Mouse (Mus musculus) right cerebral cortex, adult 2 months (tissue): ENCODE data around the gene Tecr.

Source experiments
- DNase-seq, 2 experiments: peaks; one replicate each; pipeline ENCODE4 v3.0.0; 2021 to 2022; ENCODE audit warnings: low spot score in 2 of 2

Tecr gene

DNA sequence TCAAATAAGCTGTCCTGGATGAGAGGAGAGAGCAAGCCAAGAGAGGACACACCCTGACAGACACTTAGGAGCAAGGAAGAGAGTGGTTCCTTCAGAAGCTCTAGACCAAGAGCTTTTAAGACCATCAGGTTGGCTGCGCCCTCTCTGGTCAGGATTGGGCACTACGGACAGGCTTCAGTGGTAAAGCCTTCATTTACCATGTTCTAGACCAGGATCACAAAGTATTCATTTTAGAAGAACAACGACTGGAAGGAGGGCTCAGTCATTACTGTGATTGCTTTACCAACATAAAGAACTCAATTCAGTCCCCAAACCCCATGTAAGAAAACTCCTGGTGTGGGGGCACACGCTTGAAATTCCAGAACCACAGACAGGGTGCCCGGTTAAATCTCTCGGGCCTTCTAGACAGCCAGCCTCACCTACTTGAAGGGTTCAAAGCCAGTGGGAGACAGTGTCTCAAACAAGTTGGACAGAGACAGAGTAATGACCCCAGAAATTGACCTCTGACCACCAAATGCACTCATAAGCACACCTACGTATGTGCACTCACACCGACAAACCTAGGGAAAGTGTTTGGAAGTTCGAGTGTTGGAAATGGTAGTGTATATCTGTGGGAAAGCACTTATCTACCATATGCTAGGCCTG lies 41.9 kb downstream of the Tecr start:
- DNase-seq = peak in 1 of 2 experiments; percentile 2

DNA sequence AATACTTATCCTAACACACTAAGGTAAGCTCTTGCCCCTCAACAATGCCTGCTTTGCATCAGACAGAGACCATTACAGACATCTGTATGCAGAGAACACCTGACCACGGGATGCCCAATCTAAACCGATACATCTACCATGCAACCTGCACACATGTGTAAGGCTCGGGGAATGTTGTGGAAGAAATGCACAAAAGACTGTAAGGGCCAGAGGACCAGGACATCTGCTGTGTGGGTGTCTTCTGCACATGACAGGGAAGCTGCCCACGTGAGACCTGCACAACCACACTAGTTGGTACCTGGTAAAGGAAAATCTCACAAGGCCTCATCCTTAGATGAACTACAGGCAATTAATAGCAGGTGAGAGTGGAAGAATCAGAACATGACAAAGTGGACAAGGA lies 44.5 kb downstream of the Tecr start:
- no peak for DNase-seq

DNA sequence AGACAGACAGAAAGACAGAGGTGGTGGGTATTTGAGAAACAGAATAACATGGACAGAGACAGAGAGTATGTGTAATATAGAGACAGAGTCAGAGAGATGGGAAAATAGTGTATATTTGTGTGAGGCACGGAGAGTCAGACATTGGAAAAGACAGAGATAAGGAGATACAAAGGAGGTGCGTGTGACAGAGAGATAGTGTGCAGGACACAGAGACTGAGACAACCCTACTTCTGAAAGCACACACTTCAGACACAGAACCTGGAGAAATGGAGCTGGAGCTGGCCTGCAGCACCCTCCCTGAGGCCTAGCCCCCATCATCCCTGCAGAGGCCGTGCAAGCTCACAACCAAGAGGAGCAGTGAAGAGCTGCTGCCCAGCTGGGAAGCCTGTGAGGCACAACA lies 45.1 kb downstream of the Tecr start:
- no peak for DNase-seq

DNA sequence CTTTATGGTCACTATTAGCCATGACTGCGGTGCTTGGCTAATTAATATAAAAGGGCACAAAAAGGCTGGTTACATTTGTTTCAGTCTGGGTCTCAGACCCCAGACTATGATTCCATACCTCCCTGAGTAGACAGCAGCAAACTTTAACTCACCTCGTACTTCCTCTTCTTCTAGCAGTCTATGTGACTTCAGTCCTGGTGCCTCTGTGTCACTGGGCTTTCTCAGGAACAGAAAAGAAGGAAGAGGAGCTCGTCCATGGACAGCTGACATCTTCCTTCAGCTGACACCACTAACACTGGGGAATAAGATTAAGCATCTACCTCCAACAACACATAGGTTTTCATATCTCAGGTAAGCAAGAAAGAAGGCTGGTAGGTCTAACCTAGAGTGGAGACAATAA lies 72.0 kb downstream of the Tecr start, which contains the start of gene Olfr370:
Gene Olfr370, plus strand, starts transcription at position 45 of the 400 bp plus-strand sequence.
- no peak for DNase-seq

DNA sequence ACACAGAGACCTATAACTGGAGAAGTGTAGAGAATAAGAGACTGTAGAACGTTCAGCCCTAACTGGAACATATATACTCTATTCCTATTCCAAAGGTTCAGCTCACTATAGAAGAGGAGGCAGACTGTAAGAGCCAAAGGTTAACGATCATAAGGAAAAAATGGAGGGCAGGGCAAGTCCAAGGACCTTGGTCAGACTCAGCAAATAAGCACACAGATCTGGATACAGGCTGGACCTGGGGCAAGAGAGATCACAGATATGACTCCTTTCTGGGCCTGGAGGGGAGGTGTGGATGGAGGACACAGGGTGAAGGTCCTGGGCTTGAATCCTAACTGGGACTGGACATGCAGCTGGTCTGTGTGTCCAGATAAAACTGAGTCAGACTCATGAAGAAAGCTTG lies 73.0 kb downstream of the Tecr start:
- DNase-seq = no peak
